Mouse (Mus musculus): ENCODE data around the gene Polr3h.

The Polr3h gene

DNA sequence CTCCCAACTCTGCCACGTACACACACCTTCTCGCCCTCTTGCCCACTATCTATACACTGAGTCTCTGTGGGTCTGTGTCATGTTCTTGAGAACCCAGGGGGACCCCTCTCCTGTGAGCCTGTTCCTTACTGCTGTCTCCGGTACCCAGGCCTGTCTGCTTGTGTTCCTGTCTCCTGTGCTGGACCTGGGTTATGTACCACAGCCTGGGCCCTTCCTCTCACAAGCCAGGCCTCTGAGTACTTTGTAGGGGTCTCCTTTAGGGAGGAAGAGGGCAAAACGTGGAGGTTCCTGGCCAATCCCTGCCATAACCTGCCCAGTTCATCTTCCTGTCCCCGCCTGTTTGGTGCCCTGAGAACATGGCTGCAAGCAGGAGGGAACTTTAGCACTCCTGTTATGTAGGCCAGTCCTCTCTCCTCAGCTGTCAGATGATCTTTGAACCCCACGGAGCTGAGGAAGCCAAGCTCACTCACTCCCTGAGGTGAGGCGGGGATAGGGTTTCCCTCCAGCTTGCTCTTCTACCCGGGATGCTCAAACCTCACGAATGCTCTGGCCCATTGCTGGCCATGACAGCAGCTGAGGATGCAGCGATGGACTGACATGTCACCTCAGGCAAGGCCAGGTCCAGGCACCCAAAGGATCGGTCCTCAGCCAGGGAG, 23.6 kb upstream of the Polr3h start:
- no peak for DNase-seq (ENCODE audit: low spot score in 2 of 2)

DNA sequence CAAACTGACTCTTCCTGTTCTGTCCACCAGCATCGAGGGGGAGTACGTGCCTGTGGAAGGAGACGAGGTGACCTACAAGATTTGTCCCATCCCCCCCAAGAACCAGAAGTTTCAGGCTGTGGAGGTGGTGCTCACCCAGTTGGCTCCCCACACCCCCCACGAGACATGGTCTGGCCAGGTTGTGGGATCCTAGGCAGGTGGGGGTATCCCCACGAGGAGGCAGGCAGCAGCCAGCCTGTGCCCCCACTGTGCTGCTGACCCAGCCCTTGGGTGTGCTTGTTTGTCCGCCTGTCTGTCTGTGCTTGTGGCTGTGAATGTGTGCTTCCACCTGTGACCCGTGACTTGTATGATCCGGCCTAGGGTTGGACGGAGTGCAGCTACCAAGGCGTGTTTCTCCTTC, 23.0 kb upstream of the Polr3h start:
- DNase-seq (ENCODE audit: low spot score in 2 of 2), result no peak

- no peak for DNase-seq (ENCODE audit: low spot score in 2 of 2)
Measured at GRCm38 (mm10) chr15:81943176-81943749, 17.2 kb upstream of the Polr3h start.

- no peak for DNase-seq (ENCODE audit: low spot score in 2 of 2)
Measured at GRCm38 (mm10) chr15:81941010-81941409, 15.0 kb upstream of the Polr3h start.

GRCm38 (mm10) chr15:81940219-81940618, 14.2 kb upstream of the Polr3h start:
- no peak for DNase-seq (ENCODE audit: low spot score in 2 of 2)

- DNase-seq (ENCODE audit: low spot score in 2 of 2), result no peak
Measured at GRCm38 (mm10) chr15:81939774-81940173, 13.7 kb upstream of the Polr3h start.

DNA sequence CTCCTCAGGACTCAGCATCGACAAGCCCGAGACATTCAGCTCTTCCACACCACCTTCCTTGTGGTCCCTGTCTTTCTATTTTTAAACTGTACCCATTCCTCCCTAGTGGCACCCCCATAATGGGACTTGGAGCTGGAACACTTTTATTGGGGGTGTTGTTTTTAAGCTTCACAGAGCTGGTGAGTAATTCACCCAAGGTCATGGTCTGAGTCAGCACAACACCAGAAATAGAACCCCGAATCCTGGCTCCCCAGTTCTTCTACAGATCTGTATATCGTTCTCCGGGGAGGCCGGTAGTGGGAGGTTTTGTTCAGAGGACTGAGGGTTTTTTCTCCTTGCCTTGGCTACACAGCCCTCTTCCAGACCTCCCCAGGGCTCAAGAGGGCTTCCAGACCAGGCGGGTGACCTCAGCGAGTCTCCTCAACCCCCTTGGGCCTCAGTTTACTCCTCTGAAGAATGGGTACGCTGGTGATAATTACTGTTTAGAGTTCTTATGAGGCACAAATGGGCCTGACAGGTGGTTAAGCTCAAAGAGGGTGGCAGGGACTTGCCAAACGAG, 13.2 kb upstream of the Polr3h start:
- no peak for DNase-seq (ENCODE audit: low spot score in 2 of 2)

DNA sequence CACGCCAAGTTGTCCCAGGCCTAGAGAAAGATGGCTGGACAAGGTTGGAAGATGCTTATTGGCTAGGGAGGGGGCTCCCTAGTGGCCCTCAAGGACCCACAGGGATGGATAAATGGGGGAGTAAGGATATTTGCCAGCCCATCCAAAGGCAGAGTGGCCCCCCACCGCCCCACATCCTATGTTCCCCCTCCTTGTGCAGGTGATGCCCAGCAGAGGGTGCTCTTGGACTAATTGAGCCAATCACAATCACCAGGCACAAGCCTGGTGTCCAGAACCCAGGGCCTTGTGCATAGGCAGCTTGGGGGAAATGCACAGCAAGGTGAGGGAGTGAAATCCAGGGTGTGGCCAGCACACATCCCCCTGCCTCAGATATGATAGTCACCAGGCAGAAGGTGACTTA, 12.2 kb upstream of the Polr3h start:
- no peak for DNase-seq (ENCODE audit: low spot score in 2 of 2)

DNA sequence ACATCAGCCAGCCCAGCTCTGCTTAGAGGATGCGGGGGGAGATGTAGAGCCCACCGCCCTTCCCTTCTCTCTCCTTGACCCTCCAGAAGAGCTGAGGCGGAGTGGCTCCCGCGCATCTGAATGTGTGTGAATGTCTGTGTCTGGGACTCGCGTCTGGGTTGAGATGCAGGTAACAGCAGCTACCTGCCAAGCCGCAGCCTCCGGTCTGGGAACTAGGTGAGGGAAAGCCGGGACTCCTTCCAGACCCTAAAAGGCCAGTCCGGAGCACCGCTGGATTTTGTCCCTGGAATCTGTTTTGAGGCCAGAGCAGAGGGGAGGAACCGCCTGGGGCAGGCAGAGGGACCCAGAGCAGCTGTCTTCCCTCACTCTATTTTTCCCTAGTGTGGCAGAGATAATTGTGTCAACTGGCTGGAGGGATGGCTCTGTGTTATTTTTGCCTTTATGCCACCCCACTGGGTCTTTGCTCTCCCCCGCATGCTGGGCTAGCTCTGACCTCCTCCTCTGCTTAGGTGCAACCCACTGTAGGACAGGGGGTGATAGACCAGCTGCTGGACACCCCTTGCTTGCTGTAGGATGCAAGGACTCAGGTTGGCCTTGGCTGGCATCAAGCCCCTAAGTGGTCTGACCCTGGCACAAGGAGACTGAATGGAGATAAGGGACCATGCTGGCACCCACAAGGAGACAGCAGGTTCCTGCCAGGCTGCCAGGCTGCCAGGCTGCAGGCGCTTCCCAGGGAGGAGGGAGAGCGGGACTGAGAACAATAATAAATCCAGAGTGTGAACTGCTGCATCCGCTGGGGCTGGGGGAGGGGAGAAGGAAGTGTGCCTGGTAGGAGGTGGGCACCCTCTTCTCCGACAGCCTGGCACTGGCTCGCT, 11.3 kb upstream of the Polr3h start:
- DNase-seq (ENCODE audit: low spot score in 2 of 2), result peak; percentile 67 to 68

DNA sequence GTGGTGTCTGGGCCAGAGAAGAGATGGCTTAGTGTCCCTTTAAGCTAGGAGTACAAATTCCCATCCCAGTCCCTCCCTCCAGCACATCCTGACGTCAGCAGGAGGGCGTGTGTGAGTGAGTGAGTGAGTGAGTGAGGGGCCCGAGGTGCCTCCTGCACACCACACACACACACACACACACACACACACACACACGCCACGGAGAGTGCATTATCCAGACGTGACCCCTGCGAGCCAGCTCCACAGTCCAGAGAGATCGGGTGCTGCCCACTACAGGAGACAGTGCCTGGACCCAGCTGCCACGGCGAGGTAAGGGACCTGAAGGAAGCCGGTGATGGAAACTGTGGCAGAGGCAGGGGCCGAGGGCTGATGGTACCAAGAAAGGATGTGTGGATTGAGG, 10.6 kb upstream of the Polr3h start, which contains the start of gene Csdc2:
Gene Csdc2, plus strand, starts transcription at position 81 of the 400 bp plus-strand sequence.
- no peak for DNase-seq (ENCODE audit: low spot score in 2 of 2)

GRCm38 (mm10) chr15:81935869-81936637, 10.0 kb upstream of the Polr3h start:
- no peak for DNase-seq (ENCODE audit: low spot score in 2 of 2)

- no peak for DNase-seq (ENCODE audit: low spot score in 2 of 2)
Measured at GRCm38 (mm10) chr15:81933986-81934385, 7.9 kb upstream of the Polr3h start.

GRCm38 (mm10) chr15:81932951-81933470, 7.0 kb upstream of the Polr3h start:
- DNase-seq (ENCODE audit: low spot score in 2 of 2), result no peak

GRCm38 (mm10) chr15:81928277-81928676, 2.2 kb upstream of the Polr3h start:
- DNase-seq (ENCODE audit: low spot score in 2 of 2), result no peak

DNA sequence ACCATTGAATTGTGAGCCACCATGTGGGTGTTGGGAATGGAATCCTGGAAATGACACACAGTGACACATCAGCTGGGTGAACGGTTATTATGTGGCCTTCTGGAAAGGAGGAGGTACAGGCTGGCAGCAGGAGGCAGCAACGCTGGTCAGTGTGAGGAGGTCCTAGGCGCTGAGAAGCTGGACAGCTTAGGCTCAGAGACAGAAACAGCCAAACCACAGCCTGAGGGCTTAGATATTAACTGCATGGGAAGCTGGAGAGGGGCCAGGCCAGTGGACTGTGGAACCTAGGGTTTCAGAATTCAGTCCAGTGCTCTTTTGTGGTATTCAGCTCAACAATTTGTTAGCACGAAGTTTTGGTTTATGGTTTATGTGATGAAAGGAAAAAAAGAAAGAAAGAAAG, 1.7 kb upstream of the Polr3h start:
- DNase-seq (ENCODE audit: low spot score in 2 of 2), result no peak

GRCm38 (mm10) chr15:81926446-81926822, 394 bp upstream of the Polr3h start:
- no peak for DNase-seq (ENCODE audit: low spot score in 2 of 2)

DNA sequence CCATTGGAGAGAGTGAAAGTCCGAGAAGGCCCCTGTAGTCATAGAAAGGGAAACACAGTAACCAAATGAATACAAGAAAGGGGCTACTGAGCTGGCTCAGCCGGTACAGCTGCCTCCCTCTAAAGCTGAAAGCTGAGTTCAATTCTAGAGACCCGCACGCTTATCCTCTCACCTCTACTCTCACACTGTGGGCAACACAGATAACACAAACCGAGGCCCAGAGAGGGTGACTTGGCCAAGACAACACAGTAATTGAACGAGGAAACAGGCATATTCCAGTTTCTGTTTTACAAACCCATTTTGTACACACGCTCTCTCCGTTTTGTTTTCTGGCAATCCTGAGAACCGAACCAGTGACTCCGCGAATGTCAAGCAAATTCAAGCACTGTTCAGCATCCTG, 1.1 kb downstream of the Polr3h start:
- DNase-seq (ENCODE audit: low spot score in 2 of 2), result no peak

- DNase-seq (ENCODE audit: low spot score in 2 of 2), result no peak
Measured at GRCm38 (mm10) chr15:81921255-81921654, 4.8 kb downstream of the Polr3h start.

GRCm38 (mm10) chr15:81920546-81921217, 5.4 kb downstream of the Polr3h start:
- DNase-seq (ENCODE audit: low spot score in 2 of 2), result no peak

- no peak for DNase-seq (ENCODE audit: low spot score in 2 of 2)
Measured at GRCm38 (mm10) chr15:81919062-81919461, 7.0 kb downstream of the Polr3h start.
